Mouse (Mus musculus) forebrain, embryonic 15.5 days (tissue): ENCODE measurements at regions not wholly inside any gene's neighbourhood (a gene's known extent, or its start where the extent isn't known, plus 50 kb on each side); places are given as distances from the start of the nearest gene placed in this dataset.

Experiments used
- ATAC-seq: fragments of 200-750 bp; cut with Nextera tagmentation; replicated peaks from 2 replicates; pipeline ENCODE4 v1.8.0; 2017; ENCODE audit warnings: mild to moderate bottlenecking, moderate TSS enrichment, moderate library complexity
- H3K27ac ChIP-seq: fragments of 300-500 bp; sonication (generic); replicated peaks from 2 replicates; pipeline ENCODE4 v1.5.1; 2015; ENCODE audit warnings: mild to moderate bottlenecking, inconsistent platforms
- H3K27me3 ChIP-seq: fragments of 300-500 bp; sonication (generic); 2 replicates; pipeline ENCODE4 v1.6.1; 2015; ENCODE audit warnings: inconsistent platforms
- H3K36me3 ChIP-seq: fragments of 300-500 bp; sonication (generic); 2 replicates; pipeline ENCODE4 v1.6.1; 2015; ENCODE audit warnings: mild to moderate bottlenecking, inconsistent platforms
- H3K4me1 ChIP-seq: fragments of 300-500 bp; sonication (generic); 2 replicates; pipeline ENCODE4 v1.6.1; 2015; ENCODE audit warnings: inconsistent platforms
- H3K4me2 ChIP-seq: fragments of 300-500 bp; sonication (generic); replicated peaks from 2 replicates; pipeline ENCODE4 v1.6.1; 2015; ENCODE audit warnings: mild to moderate bottlenecking, inconsistent platforms
- H3K4me3 ChIP-seq: fragments of 300-500 bp; sonication (generic); 2 replicates; pipeline ENCODE4 v1.5.1; 2015; ENCODE audit warnings: mild to moderate bottlenecking, inconsistent platforms
- H3K9ac ChIP-seq: fragments of 300-500 bp; sonication (generic); replicated peaks from 2 replicates; pipeline ENCODE4 v1.6.1; 2015; ENCODE audit warnings: mild to moderate bottlenecking, inconsistent platforms
- H3K9me3 ChIP-seq: fragments of 300-500 bp; sonication (generic); 2 replicates; pipeline ENCODE4 v1.6.1; 2016; ENCODE audit warnings: inconsistent platforms
- whole genome bisulfite sequencing: fragments of 180-500 bp; shearing (Covaris S2); methylation state at CpG from one replicate; pipeline ENCODE4 v1.1.7; 2015; ENCODE audit warnings: mixed read lengths; 5-methylcytosine and 5-hydroxymethylcytosine counted together

DNA sequence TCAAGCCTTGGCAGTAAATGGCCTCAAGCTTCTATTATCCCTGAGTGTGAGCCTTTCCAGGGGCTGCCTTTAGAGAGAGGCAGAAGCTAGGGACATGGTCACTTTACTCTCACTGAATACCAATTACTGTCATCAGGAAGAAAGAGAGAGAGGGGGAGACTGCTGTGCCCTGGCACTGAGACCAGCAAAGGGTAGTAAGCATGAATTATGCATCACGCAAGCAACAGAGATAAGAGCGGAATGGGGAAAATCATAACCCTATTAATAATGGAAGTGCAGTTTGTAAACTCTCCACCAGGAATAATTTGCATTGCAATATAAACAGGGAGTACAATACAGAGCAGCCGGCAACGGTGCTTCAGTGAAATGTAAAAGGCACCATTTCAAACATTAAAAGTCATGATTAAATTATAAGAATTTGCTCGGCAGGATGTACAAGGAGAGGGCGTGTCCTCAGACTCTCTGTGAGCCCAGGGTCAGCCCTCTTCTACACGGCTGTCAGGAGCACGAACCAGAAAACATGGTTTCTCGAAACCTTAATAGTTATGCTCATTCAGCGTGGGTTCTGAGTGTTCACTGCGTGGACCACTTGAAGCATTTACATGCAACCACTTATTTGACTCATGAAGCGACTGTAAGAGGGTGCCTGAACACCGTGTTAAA lies 175.2 kb downstream of the Gm826 start:
- Histone ChIP-seq H3K9ac (no peak overlapping the region), H3K27ac (no peak overlapping the region; the same call in 1 of the 2 replicates), H3K4me3 (no peak overlapping the region), H3K4me1 (0 out of 2 replicates have a peak, but pooled peaks cover 4% of the 10 kb centered on the region), H3K4me2 (0 out of 2 replicates have a peak overlapping the region, but pooled peaks have one; percentile 16), H3K9me3 (no peaks in the 10 kb centered on the region), H3K27me3 (no peaks in the 10 kb centered on the region), H3K36me3 (no peaks in the 10 kb centered on the region)
- peak; percentile 70 for ATAC-seq
- WGBS, result 52% methylated on average over 13 of the region's 13 CpGs

- 67% methylated on average over 6 of the region's 6 CpGs for WGBS
- Histone ChIP-seq H3K36me3 (no peaks in the 10 kb centered on the region), H3K4me1 (0 out of 2 replicates have a peak, but pooled peaks cover 4% of the 10 kb centered on the region), H3K27ac (no peak overlapping the region), H3K9me3 (no peaks in the 10 kb centered on the region), H3K9ac (no peak overlapping the region), H3K27me3 (no peaks in the 10 kb centered on the region), H3K4me2 (no peak overlapping the region), H3K4me3 (no peak overlapping the region)
- no peak for ATAC-seq
These were observed 180.2 kb downstream of the Gm826 start for GRCm38 (mm10) chr2:160153781-160154180.

- Histone ChIP-seq H3K36me3 (no peaks in the 10 kb centered on the region), H3K4me1 (no peaks in the 10 kb centered on the region), H3K4me3 (no peak overlapping the region), H3K9ac (no peak overlapping the region), H3K27me3 (no peaks in the 10 kb centered on the region), H3K9me3 (no peaks in the 10 kb centered on the region), H3K27ac (no peak overlapping the region), H3K4me2 (no peak overlapping the region)
- WGBS, result 83% methylated on average over 3 of the region's 3 CpGs
- ATAC-seq, result no peak
These were observed 181.9 kb downstream of the Gm826 start for GRCm38 (mm10) chr2:160152101-160152500.

DNA sequence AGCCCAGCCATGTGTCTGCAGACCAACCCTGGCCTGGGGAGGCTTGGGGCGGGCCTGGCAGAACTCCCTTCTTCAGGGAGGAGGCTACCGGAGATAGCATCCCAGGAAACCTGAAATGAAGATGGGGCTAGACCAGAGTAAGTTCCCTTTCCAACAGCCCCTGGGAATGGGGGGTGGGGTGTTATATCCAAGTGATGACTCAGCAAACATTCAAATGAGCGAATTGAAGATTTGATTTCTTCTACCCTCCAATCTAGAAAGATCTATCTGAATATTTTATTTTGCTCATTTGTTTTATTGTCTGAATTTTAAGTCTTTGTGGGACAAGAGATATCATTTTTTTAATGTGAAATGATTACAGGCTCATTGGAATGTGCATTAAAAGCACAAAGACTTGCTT lies 185.0 kb downstream of the Gm826 start:
- WGBS, result 89% methylated on average over 3 of the region's 3 CpGs
- ATAC-seq, result no peak
- H3K36me3 ChIP-seq, result no peaks in the 10 kb centered on the region
- no peaks in the 10 kb centered on the region for H3K4me1 ChIP-seq
- H3K4me2 ChIP-seq, result no peak overlapping the region
- H3K4me3 ChIP-seq, result no peak overlapping the region
- H3K9ac ChIP-seq, result no peak overlapping the region
- H3K27ac ChIP-seq, result no peak overlapping the region
- no peaks in the 10 kb centered on the region for H3K9me3 ChIP-seq
- H3K27me3 ChIP-seq, result no peaks in the 10 kb centered on the region

GRCm38 (mm10) chr2:160148516-160148915 lies 185.4 kb downstream of the Gm826 start:
- H3K27ac ChIP-seq, result no peak overlapping the region
- no peak overlapping the region for H3K4me2 ChIP-seq
- no peak overlapping the region for H3K9ac ChIP-seq
- H3K27me3 ChIP-seq, result no peaks in the 10 kb centered on the region
- 71% methylated on average over 10 of the region's 10 CpGs for WGBS
- H3K9me3 ChIP-seq, result no peaks in the 10 kb centered on the region
- ATAC-seq, result no peak
- H3K36me3 ChIP-seq, result no peaks in the 10 kb centered on the region
- no peaks in the 10 kb centered on the region for H3K4me1 ChIP-seq
- H3K4me3 ChIP-seq, result no peak overlapping the region

DNA sequence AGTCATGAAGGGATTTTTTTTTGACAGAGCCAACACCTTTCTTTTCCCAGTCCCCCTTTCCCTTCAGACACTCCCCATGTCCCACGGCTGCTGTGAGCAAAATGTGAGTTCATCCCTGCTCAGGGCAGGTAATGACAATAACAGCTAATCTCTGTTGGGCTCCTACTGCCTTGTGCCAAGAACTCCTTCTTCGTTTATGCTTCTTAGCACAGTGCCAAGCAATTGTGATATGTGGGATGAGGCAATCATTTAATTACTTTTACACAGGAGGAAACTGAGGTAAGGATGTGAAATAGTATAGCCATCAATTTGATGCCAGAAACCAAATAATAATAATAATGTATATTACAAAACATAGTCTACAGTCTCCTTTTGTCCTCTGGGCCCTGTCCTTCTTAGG lies 185.9 kb downstream of the Gm826 start:
- Histone ChIP-seq H3K9ac (no peak overlapping the region), H3K4me3 (no peak overlapping the region), H3K36me3 (no peaks in the 10 kb centered on the region), H3K9me3 (no peaks in the 10 kb centered on the region), H3K27me3 (no peaks in the 10 kb centered on the region), H3K4me2 (no peak overlapping the region), H3K27ac (no peak overlapping the region), H3K4me1 (no peaks in the 10 kb centered on the region)
- no peak for ATAC-seq
- WGBS, result 51% methylated on average over 2 of the region's 2 CpGs

DNA sequence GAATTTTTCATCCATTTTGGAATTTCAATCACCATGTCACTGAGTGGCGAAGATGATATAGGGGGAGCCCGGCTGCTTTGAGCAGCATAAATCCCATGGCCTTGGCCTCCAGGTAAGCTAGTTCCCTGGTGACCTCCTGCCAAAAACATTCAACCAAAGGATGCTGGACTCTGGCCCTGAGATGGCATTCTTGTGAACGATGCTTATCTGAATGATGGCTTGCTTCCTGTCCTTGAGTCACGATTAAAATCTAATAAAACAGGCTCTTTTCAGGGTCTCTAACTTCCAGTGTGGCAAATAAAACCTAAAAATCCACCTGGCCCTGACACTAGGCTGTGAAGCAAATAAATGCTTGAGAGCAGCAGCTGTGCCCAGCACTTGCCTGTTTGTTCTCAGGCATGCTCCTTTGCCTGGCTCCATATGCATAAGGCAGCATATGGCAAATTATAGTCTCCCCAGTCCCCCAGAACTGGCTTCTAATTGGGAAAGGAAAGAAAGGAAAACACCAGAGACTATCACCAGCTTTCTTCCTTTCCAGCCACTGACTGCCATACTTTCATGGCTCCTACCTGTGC lies 193.7 kb downstream of the Gm826 start:
- 83% methylated on average over 4 of the region's 4 CpGs for WGBS

GRCm38 (mm10) chr2:160138091-160138490 lies 195.9 kb downstream of the Gm826 start:
- Histone ChIP-seq H3K4me3 (no peak overlapping the region), H3K4me2 (no peak overlapping the region), H3K36me3 (no peaks in the 10 kb centered on the region), H3K27me3 (no peaks in the 10 kb centered on the region), H3K9me3 (no peaks in the 10 kb centered on the region), H3K9ac (no peak overlapping the region), H3K27ac (no peak overlapping the region), H3K4me1 (no peaks in the 10 kb centered on the region)
- WGBS, result 87% methylated on average over 2 of the region's 2 CpGs
- no peak for ATAC-seq

More for the DNA sequence above, 193.7 kb downstream of the Gm826 start:
- no peaks in the 10 kb centered on the region for H3K4me1 ChIP-seq
- 0 out of 2 replicates have a peak overlapping the region, but pooled peaks have one; percentile 12 for H3K27ac ChIP-seq
- H3K9me3 ChIP-seq, result no peaks in the 10 kb centered on the region
- ATAC-seq, result no peak
- H3K4me2 ChIP-seq, result no peak overlapping the region
- H3K36me3 ChIP-seq, result no peaks in the 10 kb centered on the region
- no peaks in the 10 kb centered on the region for H3K27me3 ChIP-seq
- H3K4me3 ChIP-seq, result no peak overlapping the region
- no peak overlapping the region for H3K9ac ChIP-seq

DNA sequence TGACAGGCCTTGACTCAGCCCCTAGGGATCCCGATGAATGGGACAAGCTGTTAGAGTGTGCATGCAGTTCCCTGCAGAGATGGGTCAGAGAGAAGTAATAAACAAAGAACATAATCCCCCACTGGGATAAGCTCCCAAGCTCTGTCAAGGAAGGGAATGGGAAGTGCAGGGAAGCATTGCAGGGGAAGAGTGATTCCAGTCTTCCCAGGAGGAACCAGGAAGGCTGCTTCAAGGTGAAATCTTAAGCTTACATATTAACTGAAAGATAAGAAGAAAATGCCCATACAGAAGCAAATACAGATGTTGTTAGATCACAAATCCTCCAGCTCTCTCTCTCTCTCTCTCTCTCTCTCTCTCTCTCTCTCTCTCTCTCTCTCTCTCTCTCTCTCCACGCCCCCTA lies 202.2 kb downstream of the Gm826 start:
- Histone ChIP-seq H3K9me3 (no peaks in the 10 kb centered on the region), H3K27me3 (no peaks in the 10 kb centered on the region), H3K27ac (no peak overlapping the region), H3K9ac (no peak overlapping the region), H3K36me3 (no peaks in the 10 kb centered on the region), H3K4me1 (no peaks in the 10 kb centered on the region), H3K4me2 (no peak overlapping the region), H3K4me3 (no peak overlapping the region)
- WGBS, result 29% methylated on average over 2 of the region's 2 CpGs
- no peak for ATAC-seq

DNA sequence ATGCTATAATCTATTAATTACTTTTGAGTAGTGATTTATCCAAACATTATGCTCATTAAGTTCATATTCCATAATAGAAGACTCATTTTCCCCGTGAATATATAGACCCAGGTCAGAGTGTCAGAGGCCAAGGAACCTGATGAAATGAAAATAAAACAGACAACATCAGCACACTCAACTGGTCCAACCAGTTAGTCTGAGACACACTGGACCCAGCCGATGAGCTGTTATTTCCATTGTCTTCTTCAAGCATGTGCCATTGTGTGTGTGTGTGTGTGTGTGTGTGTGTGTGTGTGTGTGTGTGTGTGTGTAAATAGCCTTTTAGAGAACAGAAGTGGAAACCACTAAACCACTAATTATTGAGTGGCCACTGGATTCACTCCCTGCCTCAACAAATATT lies 202.6 kb downstream of the Gm826 start:
- Histone ChIP-seq H3K36me3 (no peaks in the 10 kb centered on the region), H3K27me3 (no peaks in the 10 kb centered on the region), H3K27ac (no peak overlapping the region), H3K9ac (no peak overlapping the region), H3K4me1 (no peaks in the 10 kb centered on the region), H3K4me3 (no peak overlapping the region), H3K9me3 (no peaks in the 10 kb centered on the region), H3K4me2 (no peak overlapping the region)
- no peak for ATAC-seq
- WGBS, result 37% methylated on average over 2 of the region's 2 CpGs

- Histone ChIP-seq H3K27me3 (no peaks in the 10 kb centered on the region), H3K9ac (no peak overlapping the region), H3K36me3 (no peaks in the 10 kb centered on the region), H3K27ac (no peak overlapping the region), H3K4me2 (no peak overlapping the region), H3K4me1 (no peaks in the 10 kb centered on the region), H3K4me3 (no peak overlapping the region), H3K9me3 (no peaks in the 10 kb centered on the region)
- no peak for ATAC-seq
These were observed 216.8 kb downstream of the Gm826 start for GRCm38 (mm10) chr2:160117148-160117547.

- no peak overlapping the region for H3K9ac ChIP-seq
- no peak overlapping the region for H3K4me3 ChIP-seq
- no peak overlapping the region for H3K4me2 ChIP-seq
- H3K27ac ChIP-seq, result no peak overlapping the region
- no peaks in the 10 kb centered on the region for H3K9me3 ChIP-seq
- H3K27me3 ChIP-seq, result no peaks in the 10 kb centered on the region
- no peaks in the 10 kb centered on the region for H3K36me3 ChIP-seq
- H3K4me1 ChIP-seq, result no peaks in the 10 kb centered on the region
- no peak for ATAC-seq
These were observed 222.7 kb downstream of the Gm826 start for GRCm38 (mm10) chr2:160111176-160111692.

DNA sequence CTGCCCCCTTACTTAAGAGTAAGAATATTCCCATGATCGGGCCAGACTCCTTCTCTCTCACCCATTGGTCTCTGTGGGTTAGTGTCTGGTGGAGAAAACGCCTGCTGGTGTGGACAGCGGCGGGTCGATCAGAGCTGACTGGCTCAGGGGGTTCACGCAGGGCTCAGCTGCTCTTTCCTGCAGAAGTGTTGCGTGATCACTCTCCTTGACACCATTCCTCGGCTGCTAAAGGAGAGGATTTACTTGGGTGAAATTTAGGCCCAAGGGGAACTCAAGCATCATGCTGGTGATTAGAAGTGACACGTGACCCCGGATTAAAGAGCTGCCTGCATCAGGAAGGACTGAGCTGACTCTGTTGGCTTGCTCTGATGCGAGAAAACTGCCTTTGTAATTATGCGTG lies 240.9 kb downstream of the Gm826 start:
- no peaks in the 10 kb centered on the region for H3K4me1 ChIP-seq
- no peak overlapping the region for H3K27ac ChIP-seq
- no peaks in the 10 kb centered on the region for H3K36me3 ChIP-seq
- H3K27me3 ChIP-seq, result no peaks in the 10 kb centered on the region
- WGBS, result 21% methylated on average over 12 of the region's 12 CpGs
- ATAC-seq, result no peak
- no peak overlapping the region for H3K9ac ChIP-seq
- no peak overlapping the region for H3K4me3 ChIP-seq
- H3K9me3 ChIP-seq, result no peaks in the 10 kb centered on the region
- no peak overlapping the region for H3K4me2 ChIP-seq
